Mouse (Mus musculus) CD4-positive helper T cell, adult 2 months (primary cell): ENCODE measurements around the gene Zfpm1.
"Not testable (repeated sequence)": the region's sequence is repeated elsewhere in the genome, so short reads cannot be mapped to it uniquely, and the experiment has no call there.

Experiments
- DNase-seq: peaks from one replicate; pipeline ENCODE4 v3.0.0-alpha.2; 2012; ENCODE audit warnings: low read depth, missing footprints, low spot score

The Zfpm1 gene

GRCm38 (mm10) chr8:122323951-122324402, 42.0 kb downstream of the Zfpm1 start:
- not testable (repeated sequence) for DNase-seq

GRCm38 (mm10) chr8:122325196-122325595, 43.3 kb downstream of the Zfpm1 start:
- no peak for DNase-seq

DNA sequence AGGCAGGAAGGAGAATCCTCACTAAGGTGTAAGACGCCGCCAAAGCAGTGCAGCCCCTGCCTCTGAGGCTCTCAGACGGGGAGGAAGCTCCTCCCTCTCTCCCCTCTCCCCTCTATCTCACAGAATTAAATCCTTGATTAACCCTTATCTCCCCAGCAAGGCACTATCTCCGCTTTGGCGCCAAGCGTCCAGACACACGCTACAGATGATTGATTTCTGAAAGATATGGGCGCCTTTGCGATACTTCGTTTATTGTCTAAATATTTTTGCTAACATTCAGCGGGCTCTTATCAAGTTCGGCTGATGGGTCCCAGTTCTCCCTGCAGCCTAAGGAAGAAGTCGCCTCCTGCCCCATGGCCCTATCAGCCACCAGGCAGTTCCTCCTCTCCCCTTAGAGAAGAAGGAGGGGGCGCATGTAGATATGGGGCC, 44.2 kb downstream of the Zfpm1 start:
- no peak for DNase-seq

GRCm38 (mm10) chr8:122329072-122329471, 47.1 kb downstream of the Zfpm1 start:
- no peak for DNase-seq

DNA sequence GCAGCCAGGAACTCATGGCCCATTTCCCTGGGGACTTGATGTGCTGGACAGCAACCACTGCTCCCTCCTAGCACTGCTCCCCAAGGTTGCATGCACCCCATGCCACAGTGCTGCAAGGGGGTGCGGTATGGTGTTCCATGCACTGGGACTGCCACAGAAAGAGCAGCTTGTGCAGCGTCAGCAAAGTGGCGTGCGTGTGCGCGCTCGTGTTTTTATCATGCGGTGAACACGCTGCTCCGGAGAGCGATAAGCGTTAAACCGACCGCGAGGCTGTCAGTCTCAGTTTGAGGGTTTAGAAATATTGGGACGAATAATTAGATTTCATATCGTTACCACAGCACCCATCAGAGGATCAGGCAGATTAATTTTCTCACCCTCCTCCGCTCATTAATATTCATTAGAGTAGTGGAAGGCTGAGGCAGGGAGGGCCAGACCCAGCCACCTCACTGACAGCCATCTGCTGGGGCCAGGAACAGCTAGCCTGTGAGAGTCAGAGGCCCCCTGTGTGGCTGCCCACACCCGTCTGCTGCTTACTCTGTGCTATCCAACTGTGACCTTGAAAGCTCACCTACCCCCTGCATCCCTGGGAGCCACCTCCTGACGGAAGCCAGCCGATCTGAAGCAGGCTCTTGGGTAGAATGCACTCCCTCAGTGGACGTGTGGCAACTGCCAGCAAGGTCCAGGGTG, 47.8 kb downstream of the Zfpm1 start:
- DNase-seq, result no peak

DNA sequence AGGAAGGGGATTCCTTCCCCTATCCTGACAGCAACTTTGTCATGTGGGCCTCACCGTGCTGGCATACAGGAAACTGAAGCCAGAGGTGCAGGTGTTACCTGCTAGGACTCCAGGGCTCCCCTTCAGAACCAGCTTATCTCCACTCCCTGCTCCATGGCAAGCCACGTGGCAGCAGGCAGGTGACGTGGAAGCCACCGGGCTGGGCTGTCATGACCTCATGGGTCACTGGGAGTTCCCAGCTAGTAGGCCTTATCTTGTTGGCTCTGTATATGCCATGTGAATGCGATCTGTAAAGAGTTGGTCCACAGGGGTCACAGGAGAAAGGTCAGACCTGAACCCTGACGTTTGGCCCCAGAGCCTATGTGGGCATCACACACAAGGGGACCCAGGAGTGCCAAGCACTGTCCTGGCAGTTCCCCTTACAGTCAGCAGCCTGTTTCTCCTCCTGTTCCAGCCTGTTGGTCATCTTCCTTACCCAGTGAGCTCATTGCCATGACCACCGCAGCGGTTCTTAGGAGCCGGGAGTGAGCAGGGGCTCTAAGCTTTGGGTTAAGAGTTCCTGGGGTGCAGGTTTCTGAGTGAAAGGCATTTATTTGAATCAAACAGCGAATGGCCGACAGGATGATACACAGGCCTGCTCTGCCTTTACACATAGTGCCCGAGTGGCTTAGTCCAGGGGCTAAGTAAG, 48.6 kb downstream of the Zfpm1 start:
- DNase-seq, result no peak

- DNase-seq, result no peak
Measured at GRCm38 (mm10) chr8:122331134-122331523, 49.2 kb downstream of the Zfpm1 start.

DNA sequence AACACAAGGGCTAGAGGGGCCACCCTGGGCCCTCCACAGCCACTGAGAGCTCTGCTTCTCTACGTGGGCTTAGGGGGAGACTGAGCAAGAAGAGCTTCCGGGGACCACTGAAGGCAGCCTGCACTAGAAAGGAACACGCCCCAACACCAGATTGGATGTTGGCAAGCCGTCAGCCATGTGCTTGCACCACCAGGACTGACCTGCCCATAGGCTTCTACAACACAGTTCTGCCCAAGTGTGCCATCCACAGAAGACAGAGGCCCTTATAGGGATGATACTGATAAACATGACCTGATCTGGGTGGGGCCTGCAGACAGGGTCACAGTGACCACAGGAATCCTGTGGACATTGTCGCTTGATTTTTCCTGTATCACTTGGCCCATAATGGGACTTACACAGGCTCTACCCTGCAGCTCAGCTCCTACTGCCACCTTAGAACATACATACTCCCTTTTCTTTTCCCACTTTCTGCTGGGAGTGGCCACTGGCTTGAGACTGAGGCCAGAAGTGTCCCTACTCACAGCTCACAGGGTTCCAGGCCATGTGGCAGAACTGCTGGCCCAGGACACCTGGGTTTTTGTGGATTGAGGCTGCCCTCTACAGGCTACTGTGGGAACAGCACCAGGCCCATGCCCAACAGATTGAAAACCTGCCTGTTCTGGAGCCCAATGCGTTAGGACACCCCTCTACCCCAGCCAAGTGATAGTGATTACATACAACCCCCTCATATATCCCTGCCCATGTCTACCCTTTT, 51.0 kb downstream of the Zfpm1 start:
- peak; percentile 74 for DNase-seq

DNA sequence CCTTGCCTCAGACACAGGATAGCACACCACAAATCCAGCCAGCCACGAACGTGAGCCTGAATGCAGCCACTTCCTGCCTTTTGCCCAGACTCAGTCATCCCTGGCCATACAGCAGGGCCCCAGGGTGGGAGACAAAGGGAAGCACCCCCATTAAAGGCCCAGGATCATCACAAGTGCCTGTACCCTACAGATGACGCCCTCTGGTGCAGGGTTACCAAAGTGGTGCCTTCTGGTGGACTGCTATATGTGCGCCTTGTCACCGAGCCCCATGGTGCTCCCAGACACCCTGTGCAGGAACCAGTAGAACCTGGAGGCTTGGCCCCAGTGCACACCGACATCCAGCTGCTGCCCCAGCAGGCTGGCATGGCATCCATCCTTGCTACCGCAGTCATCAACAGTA, 51.6 kb downstream of the Zfpm1 start:
- DNase-seq, result no peak

- no peak for DNase-seq
Measured at GRCm38 (mm10) chr8:122334791-122335490, 53.0 kb downstream of the Zfpm1 start.

- no peak for DNase-seq
Measured at GRCm38 (mm10) chr8:122335638-122336250, 53.8 kb downstream of the Zfpm1 start.

- no peak for DNase-seq
Measured at GRCm38 (mm10) chr8:122336251-122336910, 54.4 kb downstream of the Zfpm1 start.

DNA sequence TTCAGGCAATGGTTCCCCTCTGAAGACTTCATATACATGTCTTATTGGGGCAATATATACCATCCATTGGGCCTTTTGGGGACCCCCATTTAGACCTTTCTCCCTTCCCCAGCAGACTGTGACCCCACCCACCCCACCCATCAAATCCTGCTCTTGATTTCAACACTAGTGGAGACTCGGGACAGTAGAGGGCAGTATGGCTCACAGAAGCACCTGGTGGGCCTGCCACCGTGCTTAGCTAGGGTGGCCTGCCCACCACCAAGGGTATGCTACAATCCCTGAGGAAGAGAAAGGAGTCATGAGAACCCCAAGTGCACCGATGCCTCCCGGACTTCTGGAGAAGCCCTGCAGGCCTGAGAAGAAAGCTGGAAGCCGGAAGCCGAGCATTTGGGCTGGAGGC, 56.9 kb downstream of the Zfpm1 start:
- DNase-seq, result no peak

DNA sequence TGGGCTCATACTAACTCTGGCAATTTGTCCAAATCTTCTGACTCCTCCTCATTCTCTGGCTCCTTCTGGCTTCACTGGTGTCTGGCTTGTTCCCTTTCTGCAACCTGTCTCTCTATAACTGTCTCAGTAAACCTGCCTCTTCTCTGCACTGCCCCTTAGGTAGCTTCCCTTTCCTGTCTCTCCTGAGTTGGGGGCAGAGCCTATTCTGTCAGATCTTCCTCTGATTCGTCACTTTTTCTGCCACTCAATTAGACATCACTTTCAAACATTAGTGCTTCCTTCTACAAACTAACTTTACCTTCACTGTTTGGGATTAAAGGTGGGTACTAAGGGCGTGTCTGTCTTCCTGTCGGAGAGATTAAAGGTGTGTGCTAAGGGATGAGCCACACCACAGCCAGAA, 58.8 kb downstream of the Zfpm1 start:
- no peak for DNase-seq

DNA sequence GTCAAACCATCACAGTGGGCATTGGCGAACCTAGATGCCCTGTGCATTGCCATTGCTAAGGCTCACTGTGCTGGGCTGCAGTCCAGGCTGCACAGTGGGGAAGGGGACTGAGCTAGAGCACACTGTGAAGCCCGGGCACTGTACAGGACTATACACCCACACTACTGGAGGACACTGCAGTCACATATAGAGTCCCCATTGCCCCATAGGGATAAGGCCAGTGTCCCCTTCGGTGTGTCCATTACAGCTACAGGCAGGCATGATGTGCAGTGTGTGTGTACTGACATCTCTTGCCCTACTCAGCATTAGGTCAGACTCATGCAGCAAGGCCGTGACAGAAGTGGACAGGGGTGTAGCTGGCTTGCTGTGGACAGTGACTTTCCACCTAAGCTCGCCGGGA, 59.8 kb downstream of the Zfpm1 start:
- no peak for DNase-seq

DNA sequence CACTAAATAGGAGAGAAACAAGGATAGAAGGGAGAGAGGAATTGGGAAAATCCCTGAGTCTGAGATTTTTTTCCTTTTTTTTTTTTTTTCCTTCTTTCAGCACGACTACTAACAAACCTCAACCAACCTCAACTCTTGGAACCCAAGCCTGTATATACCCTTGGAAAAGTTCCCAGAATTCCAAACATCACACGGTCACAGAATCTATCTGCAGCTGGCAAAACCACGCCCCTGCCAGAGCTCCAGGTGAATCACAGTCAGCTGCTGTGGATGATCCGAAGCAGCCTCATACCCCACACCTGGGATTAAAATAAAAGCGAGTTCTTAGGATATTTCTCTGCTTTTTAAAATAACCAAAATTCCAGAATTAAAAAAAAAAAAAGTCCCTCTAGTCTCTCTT, 60.4 kb downstream of the Zfpm1 start:
- DNase-seq, result no peak

- peak; percentile 53 for DNase-seq
Measured at GRCm38 (mm10) chr8:122342806-122343209, 60.9 kb downstream of the Zfpm1 start.

DNA sequence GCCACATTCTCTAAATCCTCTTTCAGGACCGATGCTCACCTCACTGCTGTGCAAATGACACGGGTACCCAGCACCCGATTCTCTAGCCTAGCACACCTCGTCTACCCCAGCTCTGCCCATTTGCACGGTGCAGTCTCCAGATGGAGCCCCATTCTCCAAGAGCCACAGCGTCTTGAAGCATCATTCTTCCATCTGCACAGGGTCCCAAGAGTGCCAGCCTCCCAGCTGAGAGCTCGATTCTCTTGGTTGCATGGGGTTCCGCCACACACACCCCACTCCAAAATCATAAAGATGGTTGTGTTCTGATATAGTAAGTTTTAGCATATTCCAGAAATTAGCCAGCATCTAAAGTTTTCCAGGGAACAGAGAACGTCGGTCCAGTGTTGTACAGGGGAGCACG, 61.4 kb downstream of the Zfpm1 start:
- DNase-seq, result no peak

DNA sequence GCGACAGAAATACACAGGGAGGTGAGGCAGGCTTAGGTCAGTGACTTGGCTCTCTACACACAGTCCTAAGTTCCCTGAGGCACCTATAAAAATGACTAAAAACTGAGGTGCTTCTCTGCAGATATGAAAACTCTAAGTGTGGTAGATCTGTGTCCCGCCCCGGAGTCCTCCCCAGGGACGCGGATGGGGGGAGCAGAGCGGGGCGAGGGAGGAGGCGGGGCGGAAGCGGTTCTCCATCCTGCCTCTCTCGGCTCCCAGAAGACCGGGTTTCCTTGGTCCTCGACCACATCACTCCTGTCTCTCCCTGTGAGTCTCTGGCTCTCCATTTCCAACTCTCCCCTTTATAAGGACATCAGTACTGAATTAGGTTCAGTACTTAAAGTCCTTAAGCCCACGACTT, 61.8 kb downstream of the Zfpm1 start:
- DNase-seq, result peak; percentile 55

- no peak for DNase-seq
Measured at GRCm38 (mm10) chr8:122344219-122344618, 62.3 kb downstream of the Zfpm1 start.
